Mouse (Mus musculus) spleen, postnatal 10 days (tissue): ENCODE results near the gene Dgkd.

Experiments
- DNase-seq, 2 experiments: peaks; one replicate each; pipeline ENCODE4 v3.0.0; 2021 to 2022; ENCODE audit warnings: low spot score in 2 of 2

Gene Dgkd

GRCm38 (mm10) chr1:87880856-87881255 lies 27.8 kb downstream of the Dgkd start:
- DNase-seq: no peak

- no peak for DNase-seq
These were observed 28.6 kb downstream of the Dgkd start for GRCm38 (mm10) chr1:87881726-87882125.

DNA sequence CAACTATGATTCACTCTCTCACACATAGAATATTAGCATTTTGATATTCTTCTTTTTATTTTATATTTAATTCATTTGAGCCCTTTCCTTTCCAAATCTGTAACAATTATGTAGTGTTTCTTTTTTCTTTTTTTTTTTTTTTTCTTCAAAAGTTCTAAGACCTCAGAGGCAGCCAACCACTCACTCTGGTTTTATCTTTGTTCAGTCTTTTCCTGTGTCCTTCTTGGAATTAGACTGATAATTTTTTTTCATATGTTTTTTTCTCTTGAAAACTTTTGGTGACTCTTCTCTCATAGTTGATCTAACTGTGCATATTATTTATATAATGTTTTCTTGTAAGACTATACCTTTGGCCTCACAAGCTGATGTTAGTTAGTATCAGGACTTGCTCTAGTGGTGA lies 29.5 kb downstream of the Dgkd start:
- DNase-seq: no peak

GRCm38 (mm10) chr1:87890960-87891359 lies 37.9 kb downstream of the Dgkd start:
- no peak for DNase-seq

- no peak for DNase-seq
These were observed 38.5 kb downstream of the Dgkd start for GRCm38 (mm10) chr1:87891634-87892033.

GRCm38 (mm10) chr1:87892499-87892898 lies 39.4 kb downstream of the Dgkd start:
- DNase-seq: no peak

DNA sequence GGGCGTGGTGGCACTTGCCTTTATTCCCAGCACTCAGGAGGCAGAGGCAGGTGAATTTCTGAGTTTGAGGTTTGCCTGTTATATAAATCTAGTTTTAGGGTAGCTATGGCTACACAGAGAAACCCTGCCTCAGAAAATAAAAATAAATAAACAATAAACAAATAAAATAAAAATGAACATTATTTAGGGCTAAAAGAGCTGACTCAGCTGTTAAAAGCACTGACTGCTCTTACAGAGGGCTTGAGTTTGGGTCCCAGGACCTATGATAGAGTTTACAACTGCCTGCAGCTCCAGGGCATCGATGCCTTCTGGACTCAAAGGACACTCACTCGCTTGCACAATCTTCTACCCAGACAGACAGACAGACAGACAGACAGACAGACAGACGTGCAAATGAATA lies 40.3 kb downstream of the Dgkd start:
- no peak for DNase-seq

GRCm38 (mm10) chr1:87896921-87897320 lies 43.8 kb downstream of the Dgkd start:
- DNase-seq: no peak

DNA sequence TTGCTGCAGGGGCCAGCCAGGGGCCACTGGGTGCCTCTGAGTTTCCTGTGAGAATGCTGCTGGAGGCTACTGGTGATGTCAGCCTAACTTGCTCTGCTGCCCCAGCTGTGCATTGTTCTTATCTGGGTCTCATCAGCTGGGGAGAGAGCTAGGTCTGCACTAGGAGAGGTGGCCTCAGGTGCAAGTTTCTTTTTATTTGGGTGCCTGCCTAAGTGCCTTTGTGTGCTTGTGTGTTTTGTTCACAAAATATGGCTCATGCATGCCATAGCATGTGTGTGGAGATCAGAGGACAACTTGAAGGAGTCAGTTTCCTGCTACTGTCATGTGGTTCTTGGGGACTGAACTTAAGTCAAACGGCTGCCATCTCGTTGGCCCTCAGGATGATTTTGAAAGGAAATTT lies 46.6 kb downstream of the Dgkd start:
- no peak for DNase-seq

- DNase-seq: no peak
These were observed 47.9 kb downstream of the Dgkd start for GRCm38 (mm10) chr1:87900979-87901378.

- no peak for DNase-seq
These were observed 49.1 kb downstream of the Dgkd start for GRCm38 (mm10) chr1:87902186-87902585.

DNA sequence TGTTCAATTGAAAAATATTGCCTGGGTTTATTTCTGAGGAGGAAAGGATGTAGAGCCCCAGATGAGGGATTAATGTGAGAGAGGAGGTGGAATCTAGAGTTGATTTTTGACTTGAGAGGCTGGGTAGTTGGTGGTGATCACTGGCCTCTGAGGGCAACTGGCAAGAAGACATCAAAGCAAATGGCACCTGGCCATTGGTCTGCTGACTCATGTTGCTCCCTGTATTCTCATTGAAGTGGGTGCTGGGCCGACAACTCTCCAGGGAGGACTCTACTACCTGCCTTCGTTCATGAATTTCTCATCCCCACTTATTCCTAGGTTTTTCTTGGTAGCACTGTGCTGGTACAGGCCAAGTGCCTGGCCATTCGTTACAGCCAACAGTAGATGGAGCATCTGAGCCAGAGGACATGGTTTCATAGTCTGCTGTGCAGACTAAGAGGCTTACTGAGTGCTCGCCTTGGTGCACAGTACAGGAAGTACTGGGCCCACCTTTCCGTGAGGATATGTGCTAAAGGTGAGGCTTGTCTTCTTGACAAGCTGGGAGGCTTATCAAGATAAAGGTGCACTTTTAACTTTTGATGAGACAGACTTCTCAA lies 53.4 kb downstream of the Dgkd start:
- DNase-seq: no peak

DNA sequence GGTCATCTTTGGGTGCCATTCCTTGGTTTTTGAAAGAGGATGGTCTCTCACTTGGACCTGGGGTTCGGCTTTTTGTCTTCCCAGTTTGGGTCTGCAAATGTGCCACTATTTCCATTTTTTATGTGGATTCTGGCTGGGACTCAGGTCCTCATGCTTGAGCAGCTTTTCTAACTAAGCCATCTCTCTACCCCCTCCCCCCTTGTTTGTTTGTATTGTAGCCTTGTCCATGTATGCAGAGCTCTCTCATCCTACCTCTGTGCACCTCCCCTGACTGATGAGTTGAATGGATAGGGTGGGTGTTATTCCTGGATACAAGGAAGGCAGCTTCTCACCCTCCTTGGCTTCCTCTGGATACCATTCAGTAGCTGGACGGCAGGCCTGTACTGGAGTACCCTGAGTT lies 54.9 kb downstream of the Dgkd start:
- no peak for DNase-seq

DNA sequence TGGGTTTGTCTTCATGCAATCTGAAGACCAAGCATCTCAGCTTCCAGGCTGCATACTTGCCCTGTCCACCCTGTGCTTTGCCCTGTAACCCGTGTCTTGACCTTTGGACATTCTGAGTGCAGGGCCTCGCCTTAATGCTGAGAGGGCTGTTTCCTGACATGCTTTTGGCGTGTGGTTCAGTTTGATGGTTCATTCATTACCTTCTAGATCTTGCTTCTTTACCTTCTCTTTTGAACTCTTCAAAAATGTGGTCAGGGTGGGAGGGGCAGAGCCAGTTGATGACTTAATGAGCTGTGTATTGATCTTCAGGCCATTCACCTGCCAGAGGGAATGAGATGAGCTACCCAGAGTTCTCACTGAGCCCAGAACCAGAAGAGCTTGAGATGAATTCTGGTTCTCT lies 55.6 kb downstream of the Dgkd start:
- DNase-seq: no peak

DNA sequence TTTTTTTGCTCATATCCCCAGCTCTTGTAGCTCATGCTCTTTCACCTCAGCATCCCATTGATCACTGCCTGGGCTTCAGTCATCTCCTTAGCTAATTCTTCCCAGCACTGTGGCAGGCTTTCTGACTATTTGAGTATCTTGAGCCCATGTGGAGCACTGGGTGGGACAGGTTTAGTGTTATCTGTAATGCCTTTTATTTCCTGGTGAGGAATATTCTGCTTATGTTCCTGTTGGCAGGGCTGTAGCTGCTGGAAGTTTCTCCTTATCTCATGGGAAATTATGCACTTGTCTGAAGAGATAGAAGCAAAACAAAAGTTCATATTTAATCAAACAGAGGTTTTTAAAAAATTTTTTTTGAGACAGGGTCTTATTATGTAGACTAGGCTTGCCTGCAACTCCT lies 56.5 kb downstream of the Dgkd start:
- no peak for DNase-seq

- no peak for DNase-seq
These were observed 57.3 kb downstream of the Dgkd start for GRCm38 (mm10) chr1:87910428-87910827.

DNA sequence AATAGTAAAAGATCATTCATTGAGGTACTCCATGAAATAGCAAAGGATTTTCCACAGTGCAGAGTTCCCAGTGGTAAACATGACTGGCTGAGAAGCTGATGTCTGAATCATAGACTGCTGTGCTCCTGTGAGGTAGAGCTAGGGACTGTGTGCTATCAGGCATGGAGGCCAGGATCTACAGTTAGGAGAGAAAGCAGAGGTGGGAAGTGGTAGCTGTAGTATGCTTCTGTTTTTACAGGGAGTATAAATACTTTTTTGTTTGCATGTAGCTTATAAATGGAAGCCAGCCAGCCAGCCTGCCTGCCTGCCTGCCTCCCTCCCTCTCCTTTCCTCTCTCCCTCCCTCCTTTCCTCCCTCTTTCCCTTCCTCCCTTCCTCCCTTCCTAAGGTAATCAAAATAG lies 60.3 kb downstream of the Dgkd start:
- no peak for DNase-seq

- no peak for DNase-seq
These were observed 64.3 kb downstream of the Dgkd start for GRCm38 (mm10) chr1:87917361-87917760.

DNA sequence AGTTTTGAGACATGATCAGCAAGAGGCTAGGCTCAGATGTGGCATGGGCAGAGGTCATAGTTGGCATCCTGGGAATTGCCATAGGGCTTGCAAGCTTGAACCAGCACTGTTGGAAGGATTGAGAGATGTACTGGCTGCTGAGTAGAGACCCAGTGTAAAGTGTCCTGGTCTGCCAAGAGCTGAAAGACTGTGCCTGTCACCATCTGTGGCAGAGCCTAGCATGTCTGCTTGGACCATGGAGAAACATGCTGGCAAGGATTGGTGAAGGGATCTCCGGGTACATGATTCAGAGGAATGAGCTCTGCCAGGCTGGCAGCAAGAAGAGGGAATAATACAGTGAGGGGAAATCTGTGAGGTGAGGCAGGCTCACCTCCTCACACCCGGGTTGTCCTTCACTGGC lies 65.0 kb downstream of the Dgkd start:
- no peak for DNase-seq

DNA sequence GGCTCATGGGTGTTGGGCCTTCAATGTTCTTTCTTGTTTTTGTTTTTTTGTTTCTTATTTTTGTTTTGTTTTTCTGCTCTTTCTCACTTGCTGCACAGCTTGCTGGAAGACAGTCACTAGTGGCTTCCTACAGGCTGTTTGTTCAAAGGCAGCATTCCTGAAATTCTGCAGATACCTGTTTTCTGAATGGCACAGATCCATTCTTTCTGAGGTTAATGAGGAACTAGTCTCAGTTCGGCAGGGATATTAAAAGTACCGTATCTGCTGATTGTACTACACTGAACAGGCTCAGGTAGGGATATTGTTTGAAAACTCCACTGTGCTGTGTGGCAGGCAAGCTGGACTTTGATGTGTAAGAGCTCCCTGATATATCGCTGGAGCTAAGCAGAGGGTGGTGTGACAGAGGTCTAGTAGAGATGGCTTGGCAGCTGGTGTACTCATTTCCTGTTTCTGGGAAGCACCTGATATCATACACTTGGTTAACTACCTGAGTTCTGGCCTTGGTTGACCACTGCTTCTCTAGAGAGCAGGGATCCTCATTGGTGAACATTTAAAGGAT lies 67.0 kb downstream of the Dgkd start:
- DNase-seq: no peak

DNA sequence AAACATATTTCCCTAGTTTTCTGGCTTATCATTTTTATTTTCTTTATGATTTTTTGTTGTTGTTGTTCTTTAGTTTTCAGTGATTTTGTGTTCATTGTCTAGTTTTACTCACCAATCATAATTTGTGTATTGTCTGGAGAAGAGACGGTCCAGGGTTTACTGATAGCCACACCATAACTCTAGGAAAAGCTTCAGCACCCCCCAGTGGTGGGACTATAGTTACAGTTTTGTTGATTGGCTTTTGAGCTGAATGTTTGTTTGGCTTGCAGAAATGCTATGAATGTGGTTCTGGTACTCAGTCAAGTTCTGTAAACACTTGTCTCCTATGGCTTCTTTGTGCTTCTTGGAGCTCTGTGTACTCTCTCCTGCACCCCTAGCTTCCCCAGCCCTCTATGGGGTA lies 69.6 kb downstream of the Dgkd start:
- DNase-seq: peak in 1 of 2 experiments; percentile 57

GRCm38 (mm10) chr1:87924888-87925287 lies 71.8 kb downstream of the Dgkd start:
- no peak for DNase-seq

DNA sequence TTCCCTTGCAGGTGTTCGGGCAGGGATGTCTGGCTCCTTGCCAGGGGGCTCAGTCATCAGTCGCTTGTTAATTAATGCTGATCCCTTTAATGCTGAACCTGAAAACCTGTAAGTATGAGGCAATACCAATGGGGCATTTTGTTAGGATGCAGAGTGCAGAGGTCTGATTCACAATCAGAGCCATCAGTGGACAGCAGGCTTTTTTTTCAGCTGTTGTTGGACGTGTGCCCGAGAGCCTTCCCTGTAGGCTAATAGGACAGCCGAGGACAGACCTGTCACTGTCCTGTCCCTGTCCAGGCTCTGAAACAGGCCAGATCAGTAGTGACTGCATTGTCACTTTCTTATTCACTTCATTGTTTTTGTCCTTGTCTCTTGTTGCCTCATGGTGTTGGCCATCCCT lies 76.6 kb downstream of the Dgkd start:
- DNase-seq: no peak

DNA sequence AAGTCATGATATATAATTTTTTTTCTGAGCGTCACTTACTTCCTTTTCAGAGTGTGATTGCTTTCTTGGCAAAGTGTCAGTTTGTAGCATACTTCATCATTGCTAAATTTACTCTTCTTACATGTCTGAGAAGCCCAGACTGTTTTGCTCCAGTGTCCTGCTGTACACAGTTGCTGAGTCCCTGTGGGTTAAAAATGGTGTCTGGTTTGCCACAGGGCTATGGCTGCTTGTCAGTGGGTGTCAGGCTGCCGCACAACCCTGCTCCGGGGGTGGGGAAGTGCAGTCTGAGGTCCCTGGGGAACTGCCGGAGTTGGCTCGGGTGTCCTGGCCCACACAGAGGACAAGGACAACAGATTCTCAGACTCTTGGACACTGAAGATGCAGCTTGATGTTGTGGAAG lies 80.0 kb downstream of the Dgkd start:
- DNase-seq: no peak
